Mouse (Mus musculus) intestine, embryonic 14.5 days (tissue): ENCODE data around the gene Agrn. TPM values are rescaled to one million over a fixed set of nuclear protein-coding genes. Genes with fewer than 3 reads are reported as not detected.

Experiments
- ATAC-seq: fragments of 200-750 bp; cut with Nextera tagmentation; replicated peaks from 2 replicates; pipeline ENCODE4 v1.8.0; 2017; ENCODE audit warnings: low read depth, moderate number of reproducible peaks, moderate TSS enrichment, moderate library complexity; ENCODE audit not compliant: low FRiP score, low TSS enrichment
- DNase-seq: peaks from one replicate; pipeline ENCODE4 v3.0.0-alpha.2; 2018; ENCODE audit warnings: low spot score
- H3K27ac ChIP-seq: fragments of 300-500 bp; sonication (generic); 2 replicates; pipeline ENCODE4 v1.5.1; 2014; ENCODE audit warnings: low read depth, mild to moderate bottlenecking, control low read depth
- H3K27me3 ChIP-seq: fragments of 300-500 bp; sonication (generic); replicated peaks from 2 replicates; pipeline ENCODE4 v1.6.1; 2014; ENCODE audit warnings: low read length, control low read depth; ENCODE audit not compliant: control insufficient read depth, insufficient read depth
- H3K36me3 ChIP-seq: fragments of 300-500 bp; sonication (generic); 2 replicates; pipeline ENCODE4 v1.6.1; 2014; ENCODE audit warnings: low read length, control low read depth; ENCODE audit not compliant: control insufficient read depth, insufficient read depth
- H3K4me1 ChIP-seq: fragments of 300-500 bp; sonication (generic); replicated peaks from 2 replicates; pipeline ENCODE4 v1.6.1; 2014; ENCODE audit warnings: low read length, control low read depth, mixed read lengths; ENCODE audit not compliant: control insufficient read depth, insufficient read depth
- H3K4me2 ChIP-seq: fragments of 300-500 bp; sonication (generic); 2 replicates; pipeline ENCODE4 v1.6.1; 2014; ENCODE audit warnings: low read length
- H3K4me3 ChIP-seq: fragments of 300-500 bp; sonication (generic); 2 replicates; pipeline ENCODE4 v1.5.1; 2014; ENCODE audit warnings: low read depth, low read length, control low read depth, mixed read lengths
- H3K9ac ChIP-seq: fragments of 300-500 bp; sonication (generic); 2 replicates; pipeline ENCODE4 v1.6.1; 2014; ENCODE audit warnings: mild to moderate bottlenecking, low read length
- H3K9me3 ChIP-seq: fragments of 300-500 bp; sonication (generic); 2 replicates; pipeline ENCODE4 v1.6.1; 2016; ENCODE audit warnings: low read length, control low read depth; ENCODE audit not compliant: control insufficient read depth
- WGBS: fragments of 180-500 bp; shearing (Covaris S2); extraction: QIAGEN DNeasy Blood & Tissue Kit; methylation state at CpG from one replicate; pipeline ENCODE4 v1.1.7; 2014; 5-methylcytosine and 5-hydroxymethylcytosine counted together
- polyA plus RNA-seq: library from polyadenylated mRNA; unstranded; fragments of >200 nt; fragmentation: Nextera tagmentation; extraction: Ambion mirVana; gene quantifications from 2 replicates; pipeline ENCODE4 v1.2.1, GENCODE M21; 2014

The Agrn gene
- polyA plus RNA-seq, 1 experiment from 2014 or later = 80.6 TPM

DNA sequence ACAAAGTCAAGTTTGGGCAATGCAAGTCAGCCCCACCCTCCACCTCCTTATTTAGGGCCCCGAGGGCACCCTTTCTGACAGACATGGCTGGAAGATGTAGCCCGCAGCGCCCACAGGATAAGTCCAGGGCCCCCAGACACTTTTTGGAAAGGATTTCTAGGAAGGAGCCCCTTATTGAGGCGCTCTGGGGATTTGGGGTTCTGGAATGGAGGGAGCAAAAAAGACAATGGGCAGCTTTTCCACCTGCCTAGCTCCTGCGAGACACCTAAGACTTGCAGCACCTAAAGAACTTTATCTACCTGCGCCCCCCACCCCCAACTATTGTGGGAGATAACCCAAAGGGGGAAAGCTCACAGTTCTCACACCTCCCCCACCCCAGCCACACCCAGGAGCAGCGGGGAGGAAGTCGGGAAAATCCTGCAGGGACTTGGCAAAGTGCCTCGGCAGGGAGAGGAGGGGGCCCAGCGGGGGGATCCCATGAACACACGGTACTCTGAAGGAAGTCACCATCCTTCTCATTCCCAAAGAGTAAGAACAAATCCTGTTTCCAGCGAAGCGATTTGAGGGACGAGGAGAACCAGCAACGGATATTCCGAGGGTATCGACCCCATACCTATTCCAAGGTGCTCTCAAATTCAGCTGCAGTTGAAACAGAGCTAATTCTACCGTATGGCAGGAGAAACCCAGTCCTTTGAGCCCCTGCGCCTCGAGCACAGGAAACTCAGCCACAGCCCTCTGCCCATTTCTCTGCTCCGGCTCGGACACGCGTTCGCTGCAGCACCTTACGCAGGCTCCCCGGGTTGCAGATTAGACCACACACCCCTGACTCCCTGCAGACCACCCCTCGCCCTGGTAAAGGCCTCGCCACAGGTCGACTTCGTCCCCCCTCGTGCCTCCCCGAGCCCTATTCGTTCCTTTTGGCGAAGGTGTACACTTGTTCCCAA, 1.1 kb downstream of the Agrn start:
- Histone ChIP-seq H3K27me3 (no peaks in the 10 kb centered on the region), H3K36me3 (peaks cover 29% of the 10 kb centered on the region), H3K4me2 (peak overlapping the region; percentile 90), H3K9me3 (no peaks in the 10 kb centered on the region), H3K9ac (peak overlapping the region; percentile 75), H3K4me3 (peak overlapping the region; percentile 83), H3K27ac (peak overlapping the region; percentile 67; the same call in 1 of the 2 replicates), H3K4me1 (peaks cover 39% of the 10 kb centered on the region)
- WGBS = 3% methylated on average over 35 of the region's 35 CpGs
- DNase-seq = peak; percentile 87
- ATAC-seq = no peak; the same call in 1 of the 2 replicates

DNA sequence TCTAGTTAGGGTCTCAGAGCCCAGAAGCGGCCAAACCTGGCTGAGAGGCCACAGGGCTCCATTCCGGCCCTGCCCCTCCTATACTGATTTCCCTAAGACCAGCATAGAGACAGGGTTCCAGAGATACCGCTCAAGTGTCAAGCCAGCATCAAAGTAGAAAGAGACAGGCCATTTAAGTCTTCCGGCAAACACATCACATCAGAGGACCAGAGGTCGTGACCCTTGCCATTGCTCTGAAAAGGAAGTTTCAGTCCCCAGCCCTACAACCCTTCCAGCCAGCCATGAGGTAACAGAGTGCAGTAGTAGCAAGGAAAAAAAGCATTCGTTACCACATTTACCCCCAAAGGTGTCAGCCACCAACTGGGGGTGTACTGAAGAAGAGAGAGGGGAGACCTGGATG, 2.9 kb downstream of the Agrn start:
- Histone ChIP-seq H3K9me3 (no peaks in the 10 kb centered on the region), H3K4me1 (peaks cover 39% of the 10 kb centered on the region), H3K9ac (no peak overlapping the region), H3K4me2 (peak overlapping the region; percentile 90; the same call in 1 of the 2 replicates), H3K27me3 (no peaks in the 10 kb centered on the region), H3K4me3 (no peak overlapping the region), H3K27ac (no peak overlapping the region), H3K36me3 (peaks cover 45% of the 10 kb centered on the region)
- WGBS = 45% methylated on average over 6 of the region's 6 CpGs
- DNase-seq (no peak), ATAC-seq (no peak)

DNA sequence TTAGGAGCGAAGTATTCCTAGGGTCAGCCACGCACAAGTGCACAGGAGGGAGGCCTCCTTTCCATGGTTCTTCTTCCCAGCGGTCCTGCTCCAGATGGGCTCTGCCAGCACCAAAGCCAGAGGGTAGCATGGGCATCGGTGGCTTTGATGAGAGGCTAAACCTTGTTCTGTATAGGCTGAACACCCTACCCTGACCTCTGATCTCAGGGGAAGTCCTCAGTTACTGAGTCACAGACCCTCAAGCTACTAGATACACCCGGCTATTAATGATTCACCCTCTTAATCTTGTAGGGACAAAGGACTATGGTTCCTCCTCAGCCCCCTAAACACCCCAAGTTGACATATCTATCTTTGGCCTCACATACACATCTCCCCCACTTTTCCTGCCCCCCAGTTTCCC, 3.4 kb downstream of the Agrn start:
- H3K27ac ChIP-seq = no peak overlapping the region
- H3K9ac ChIP-seq = no peak overlapping the region
- peaks cover 45% of the 10 kb centered on the region for H3K36me3 ChIP-seq
- H3K4me1 ChIP-seq = peaks cover 43% of the 10 kb centered on the region
- no peak overlapping the region for H3K4me3 ChIP-seq
- H3K9me3 ChIP-seq = no peaks in the 10 kb centered on the region
- peak overlapping the region; percentile 90; the same call in 1 of the 2 replicates for H3K4me2 ChIP-seq
- ATAC-seq = no peak
- 68% methylated on average over 5 of the region's 5 CpGs for WGBS
- H3K27me3 ChIP-seq = no peaks in the 10 kb centered on the region
- DNase-seq = no peak

DNA sequence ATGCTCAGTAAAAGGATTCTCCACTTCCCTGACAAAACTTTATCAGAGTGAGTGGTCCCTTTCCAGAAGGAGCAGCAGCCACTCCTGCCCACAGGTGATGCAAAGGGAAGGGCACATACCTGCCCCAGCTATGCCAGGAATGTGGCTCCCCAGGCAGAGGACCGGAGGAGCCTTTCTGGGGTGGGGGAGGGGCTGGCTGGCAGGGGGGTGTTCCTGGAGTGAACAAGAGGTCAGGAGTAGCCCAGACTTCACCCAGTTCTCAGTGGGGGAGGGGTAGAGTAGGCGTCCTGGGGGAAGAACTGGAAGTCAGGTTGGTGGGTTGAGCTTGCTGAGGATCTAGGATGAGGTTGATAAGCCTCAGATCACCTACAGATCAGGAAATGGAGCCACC, 4.1 kb downstream of the Agrn start:
- WGBS = 39% methylated on average over 2 of the region's 2 CpGs
- no peak for ATAC-seq
- Histone ChIP-seq H3K9me3 (no peaks in the 10 kb centered on the region), H3K4me1 (peaks cover 48% of the 10 kb centered on the region), H3K4me2 (no peak overlapping the region), H3K27me3 (no peaks in the 10 kb centered on the region), H3K27ac (no peak overlapping the region), H3K9ac (no peak overlapping the region), H3K36me3 (peaks cover 45% of the 10 kb centered on the region), H3K4me3 (no peak overlapping the region)
- DNase-seq = no peak

DNA sequence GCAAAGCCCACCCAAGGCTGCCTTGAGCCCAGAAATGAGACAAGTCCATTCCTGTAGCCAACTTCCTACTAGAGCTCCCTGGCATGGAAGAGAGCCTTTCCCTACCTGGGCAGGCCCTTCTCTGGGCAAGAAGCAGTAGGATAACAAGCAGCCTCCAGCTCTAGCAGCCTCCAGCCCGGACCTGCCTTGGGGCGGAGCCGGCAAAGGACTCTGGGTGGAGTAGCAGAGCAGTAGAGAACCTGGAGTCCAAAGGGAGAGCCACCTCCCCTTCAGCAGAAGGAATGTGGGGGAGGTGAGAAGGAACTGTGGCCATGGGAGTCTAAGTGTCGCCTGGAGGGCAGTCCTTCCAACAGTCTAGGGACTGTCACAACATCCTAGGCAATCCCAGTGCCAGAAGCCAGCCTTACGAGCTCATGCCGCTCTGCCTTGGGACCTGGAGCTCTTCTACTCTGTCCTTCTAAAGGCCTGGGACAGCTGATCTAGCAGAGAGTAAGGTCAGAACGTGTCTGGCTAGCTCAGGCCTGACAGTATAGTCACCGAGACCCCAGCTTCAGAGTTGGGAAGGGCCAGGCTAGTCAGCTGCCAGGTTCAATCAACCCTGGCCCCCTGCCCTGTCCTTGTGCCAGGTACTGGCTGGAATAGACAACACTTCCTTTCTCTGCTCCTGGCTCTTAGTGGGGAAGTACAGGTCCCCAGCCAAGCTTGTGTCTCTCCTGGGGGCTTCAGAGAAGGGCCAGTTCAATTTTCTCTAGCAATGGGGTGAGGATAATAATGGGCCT, 4.7 kb downstream of the Agrn start:
- Histone ChIP-seq H3K9me3 (no peaks in the 10 kb centered on the region), H3K4me1 (peaks cover 48% of the 10 kb centered on the region), H3K4me2 (no peak overlapping the region), H3K9ac (no peak overlapping the region), H3K27ac (no peak overlapping the region; the same call in 1 of the 2 replicates), H3K4me3 (no peak overlapping the region), H3K27me3 (no peaks in the 10 kb centered on the region), H3K36me3 (peaks cover 45% of the 10 kb centered on the region)
- no peak for DNase-seq
- 0 out of 2 replicates have a peak, but pooled peaks have one; percentile 4 for ATAC-seq
- 43% methylated on average over 8 of the region's 8 CpGs for WGBS

DNA sequence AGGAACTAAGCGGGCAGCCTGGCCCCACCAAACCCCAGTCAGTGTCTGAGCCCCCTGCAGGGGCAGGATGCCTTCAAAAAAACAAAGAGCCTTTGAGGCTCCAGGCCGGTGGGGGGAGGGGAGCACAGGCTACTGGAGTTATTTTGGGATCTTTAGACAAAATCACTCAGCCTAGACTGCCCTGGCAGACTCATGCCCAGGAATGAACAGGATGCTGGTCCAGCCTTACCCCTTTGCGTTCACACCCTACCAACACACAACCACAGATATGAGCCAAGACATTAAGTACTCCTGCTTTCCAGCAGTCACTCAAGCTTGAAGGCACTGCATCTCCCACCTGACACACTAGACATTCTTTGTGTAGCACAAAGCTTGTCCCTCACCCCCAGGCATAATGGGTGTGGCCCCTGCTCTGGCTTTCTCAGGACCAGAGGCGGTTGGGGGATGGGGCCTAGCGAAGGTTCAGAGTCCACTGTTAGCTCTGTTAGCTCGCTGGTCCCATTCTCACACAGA, 8.4 kb downstream of the Agrn start:
- no peak overlapping the region for H3K4me3 ChIP-seq
- WGBS = 29% methylated on average over 6 of the region's 6 CpGs
- ATAC-seq = peak; percentile 65
- DNase-seq = no peak
- no peak overlapping the region for H3K9ac ChIP-seq
- H3K27me3 ChIP-seq = no peaks in the 10 kb centered on the region
- H3K4me1 ChIP-seq = peaks cover 34% of the 10 kb centered on the region
- no peaks in the 10 kb centered on the region for H3K9me3 ChIP-seq
- H3K27ac ChIP-seq = peak overlapping the region; percentile 51; the same call in 1 of the 2 replicates
- H3K36me3 ChIP-seq = peaks cover 55% of the 10 kb centered on the region
- peak overlapping the region; percentile 22 for H3K4me2 ChIP-seq

DNA sequence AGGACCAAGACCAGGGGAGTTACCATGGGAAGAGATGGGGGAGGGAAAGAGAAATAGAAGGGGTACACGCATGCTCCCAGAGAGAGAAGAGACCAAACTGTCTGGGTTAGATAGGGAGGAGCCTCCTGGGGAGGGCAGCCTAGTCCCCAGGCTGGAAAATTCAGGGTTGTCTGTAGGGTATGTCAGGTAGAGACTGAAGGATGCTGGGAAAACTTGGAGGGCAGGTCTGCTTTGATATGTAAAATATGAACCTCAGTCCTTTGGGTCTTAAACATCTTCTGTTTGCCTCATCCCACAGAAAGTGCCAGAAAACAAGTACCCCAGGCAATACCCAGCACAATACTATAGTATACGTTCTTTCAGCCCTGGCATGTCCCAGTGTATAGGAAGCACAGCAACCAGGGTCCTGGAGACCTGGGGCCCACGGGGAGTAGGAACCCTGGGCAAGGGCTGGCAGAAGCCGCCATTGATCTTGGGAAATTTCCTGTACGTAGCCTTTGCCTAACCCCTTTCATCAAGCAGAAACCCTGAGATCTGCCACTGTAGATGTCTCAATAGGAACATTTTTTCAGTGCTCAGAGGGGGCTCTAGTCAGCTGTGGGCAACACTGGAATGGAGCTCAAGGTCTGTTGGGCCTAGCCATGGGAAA, 9.0 kb downstream of the Agrn start:
- peaks cover 50% of the 10 kb centered on the region for H3K36me3 ChIP-seq
- no peak overlapping the region for H3K4me2 ChIP-seq
- no peak overlapping the region for H3K9ac ChIP-seq
- no peaks in the 10 kb centered on the region for H3K27me3 ChIP-seq
- H3K27ac ChIP-seq = no peak overlapping the region
- no peak overlapping the region for H3K4me3 ChIP-seq
- H3K9me3 ChIP-seq = no peaks in the 10 kb centered on the region
- DNase-seq = no peak
- WGBS = 67% methylated on average over 5 of the region's 5 CpGs
- no peak for ATAC-seq
- H3K4me1 ChIP-seq = peaks cover 30% of the 10 kb centered on the region
